In the genomic region with DNA sequence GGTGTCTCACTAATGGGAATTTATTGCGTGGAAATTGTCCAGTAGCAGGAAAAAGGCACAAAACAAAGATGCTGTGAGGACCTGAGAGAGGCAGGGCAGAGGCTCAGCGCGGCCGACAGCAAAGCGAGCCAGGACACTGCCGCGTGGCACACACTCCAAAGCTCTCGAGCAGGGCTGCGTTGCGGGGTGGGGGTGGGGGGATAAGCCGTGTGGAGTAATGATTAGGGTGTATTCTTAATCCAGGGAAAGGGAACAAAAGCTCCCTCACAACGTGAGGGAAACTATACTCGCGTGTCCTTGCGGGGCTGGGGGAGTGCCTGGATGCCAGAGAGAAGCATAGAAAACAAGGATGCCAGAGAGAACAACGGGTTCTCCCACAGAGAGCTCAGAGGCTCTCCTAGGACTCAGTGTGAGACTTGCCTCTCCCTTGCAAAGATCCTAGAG, we compare ENCODE assay signal across 8 mouse cellular contexts. TPM values are rescaled to one million over a fixed set of nuclear protein-coding genes. Genes with fewer than 3 reads are reported as not detected.
DNase-seq lines count a peak whose midpoint lies in the region; ATAC-seq and TF ChIP-seq lines count a peak whose summit lies in the region.

No protein-coding gene starts in this region.

- no peaks in the 10 kb centered on the region for H3K9me3 ChIP-seq in heart, postnatal 0 days (replicated peaks; ENCODE audit: control insufficient read depth, low read length)
- no peaks in the 10 kb centered on the region for H3K9me3 ChIP-seq in embryonic facial prominence, embryonic 12.5 days
- no peaks in the 10 kb centered on the region for H3K9me3 ChIP-seq in hindbrain, embryonic 16.5 days (ENCODE audit: control insufficient read depth, low read length)

- no peak for DNase-seq in heart, postnatal 0 days (ENCODE audit: low spot score)
- no peak for DNase-seq in heart, postnatal 4 days
- DNase-seq in neural tube, embryonic 10.5 days (ENCODE audit: extremely low spot score, low spot score): peak; percentile 55
- no peak for DNase-seq in adipocyte (ENCODE audit: low spot score)
- DNase-seq in spleen, postnatal 4 days (ENCODE audit: low spot score in 2 of 2): no peak
- DNase-seq in layer of hippocampus, adult 9-11 months: no peak

- H3K36me3 ChIP-seq in heart, postnatal 0 days (replicated peaks; ENCODE audit: control insufficient read depth, insufficient read depth, low read length): no peaks in the 10 kb centered on the region
- H3K36me3 ChIP-seq in embryonic facial prominence, embryonic 12.5 days: no peaks in the 10 kb centered on the region
- no peaks in the 10 kb centered on the region for H3K36me3 ChIP-seq in hindbrain, embryonic 16.5 days (ENCODE audit: control insufficient read depth, insufficient read depth, low read length)

- TF ChIP-seq CTCF in heart, postnatal 0 days (IDR thresholded peaks at IDR 0.05; ENCODE audit: low read depth): no peak

- no peak overlapping the region; the same call in 1 of the 2 replicates for H3K9ac ChIP-seq in heart, postnatal 0 days (replicated peaks; ENCODE audit: low read depth, low read length)
- H3K9ac ChIP-seq in embryonic facial prominence, embryonic 12.5 days: peak overlapping the region; percentile 31
- H3K9ac ChIP-seq in hindbrain, embryonic 16.5 days (ENCODE audit: low read depth, low read length): peak overlapping the region; percentile 37; the same call in 1 of the 2 replicates

- peaks cover 48% of the 10 kb centered on the region for H3K4me1 ChIP-seq in heart, postnatal 0 days (ENCODE audit: control insufficient read depth, insufficient read depth)
- peaks cover 44% of the 10 kb centered on the region for H3K4me1 ChIP-seq in embryonic facial prominence, embryonic 12.5 days
- peaks cover 32% of the 10 kb centered on the region for H3K4me1 ChIP-seq in hindbrain, embryonic 16.5 days (ENCODE audit: control insufficient read depth, insufficient read depth, low read depth, low read length)

- no peaks in the 10 kb centered on the region for H3K27me3 ChIP-seq in heart, postnatal 0 days (ENCODE audit: control insufficient read depth, insufficient read depth, low read length)
- H3K27me3 ChIP-seq in embryonic facial prominence, embryonic 12.5 days: peaks cover 29% of the 10 kb centered on the region
- H3K27me3 ChIP-seq in hindbrain, embryonic 16.5 days (replicated peaks; ENCODE audit: control insufficient read depth, insufficient read depth, low read length): no peaks in the 10 kb centered on the region

- H3K4me2 ChIP-seq in heart, postnatal 0 days (ENCODE audit: low read depth, low read length): peak overlapping the region; percentile 4; the same call in 1 of the 2 replicates
- H3K4me2 ChIP-seq in embryonic facial prominence, embryonic 12.5 days (replicated peaks): peak overlapping the region; percentile 40
- H3K4me2 ChIP-seq in hindbrain, embryonic 16.5 days (ENCODE audit: low read length): peak overlapping the region; percentile 30

- 6% methylated on average over 16 of the region's 16 CpGs for WGBS in heart, postnatal 0 days
- 1% methylated on average over 16 of the region's 16 CpGs for WGBS in embryonic facial prominence, embryonic 12.5 days
- WGBS in hindbrain, embryonic 16.5 days: 3% methylated on average over 16 of the region's 16 CpGs

- H3K4me3 ChIP-seq in heart, postnatal 0 days (ENCODE audit: low read depth, low read length): no peak overlapping the region
- H3K4me3 ChIP-seq in embryonic facial prominence, embryonic 12.5 days: peak overlapping the region; percentile 9
- no peak overlapping the region for H3K4me3 ChIP-seq in hindbrain, embryonic 16.5 days (ENCODE audit: low read length)

- TF ChIP-seq EP300 in heart, postnatal 0 days (IDR thresholded peaks at IDR 0.05; ENCODE audit: low read depth): no peak

- no peak for ATAC-seq in heart, postnatal 0 days (ENCODE audit: insufficient read depth, low read depth)
- no peak for ATAC-seq in embryonic facial prominence, embryonic 12.5 days (ENCODE audit: insufficient number of reproducible peaks, insufficient read depth, low FRiP score, low TSS enrichment)
- ATAC-seq in hindbrain, embryonic 16.5 days: 0 out of 2 replicates have a peak, but pooled peaks have one; percentile 21

- H3K27ac ChIP-seq in heart, postnatal 0 days (ENCODE audit: low read depth): no peak overlapping the region
- H3K27ac ChIP-seq in embryonic facial prominence, embryonic 12.5 days: no peak overlapping the region
- 0 out of 2 replicates have a peak overlapping the region, but pooled peaks have one; percentile 3 for H3K27ac ChIP-seq in hindbrain, embryonic 16.5 days (ENCODE audit: low read depth, low read length)

RNA-seq across cellular contexts. Expression of a gene that starts 33.7 kb away (rescaled TPM):
- total RNA-seq in heart, postnatal 0 days (2014; rRNA removed; ENCODE audit: low replicate concordance): 238 and 284 TPM in 2 replicates
- polyA plus RNA-seq in heart, postnatal 0 days (2015; fragmentation: Nextera tagmentation; extraction: Ambion mirVana): 200 and 211 TPM in 2 replicates
- total RNA-seq in heart, postnatal 4 days (2021): 10 to 100 TPM; 84.2 to 91.4 TPM
- 3.8 and 5.3 TPM in 2 replicates for polyA plus RNA-seq in embryonic facial prominence, embryonic 12.5 days (2016; fragmentation: Nextera tagmentation; extraction: Ambion mirVana)
- 20.8 and 22.5 TPM in 2 replicates for polyA plus RNA-seq in hindbrain, embryonic 16.5 days (2015; fragmentation: Nextera tagmentation; extraction: Ambion mirVana)
